ENCODE assay signal across 14 mouse cellular contexts in the genomic region with DNA sequence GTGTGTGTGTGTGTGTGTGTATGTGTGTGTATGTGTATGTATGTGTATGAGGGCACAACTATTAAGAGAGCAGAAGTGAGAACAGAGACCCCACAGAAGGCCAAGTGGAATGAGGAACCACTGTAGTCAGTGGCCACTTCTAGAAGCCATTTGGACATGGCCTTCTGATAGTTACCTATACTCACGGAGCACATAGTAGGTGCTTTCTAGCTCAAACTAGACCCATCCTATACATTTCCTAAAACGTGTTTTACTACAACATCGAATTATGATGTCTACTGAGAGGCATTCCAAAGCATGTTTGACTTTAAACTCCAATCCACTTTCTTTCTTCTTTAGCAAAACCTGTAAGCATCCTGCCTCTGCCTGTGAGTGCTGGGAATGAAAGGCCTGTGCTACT.
"Had no signal": no experiment of that assay in that cellular context is flagged by ENCODE, and none has a peak within 500 bp of the region (broad histone marks: within the 10 kb centered on the region; RNA-seq: fewer than 3 reads in every experiment).

No protein-coding gene starts in this region.

- H3K36me3 ChIP-seq: neural tube, embryonic 15.5 days; stomach, embryonic 15.5 days had no signal

- H3K9ac ChIP-seq: neural tube, embryonic 15.5 days; stomach, embryonic 15.5 days had no signal

- H3K27me3 ChIP-seq: neural tube, embryonic 15.5 days; stomach, embryonic 15.5 days had no signal

- DNase-seq: retina, postnatal 1 day; right cerebral cortex, adult 18-20 months; right cerebral cortex, postnatal 14 days; right cerebral cortex, postnatal 25 days; right cerebral cortex, postnatal 4 days; spleen, adult 18-20 months; thymus, adult 18-20 months; thymus, adult 2 months; thymus, postnatal 14 days; thymus, postnatal 25 days; thymus, postnatal 36 days had no signal

- H3K9me3 ChIP-seq: neural tube, embryonic 15.5 days; stomach, embryonic 15.5 days had no signal

- H3K4me3 ChIP-seq: neural tube, embryonic 15.5 days; stomach, embryonic 15.5 days had no signal

- H3K27ac ChIP-seq: neural tube, embryonic 15.5 days; stomach, embryonic 15.5 days; stomach, postnatal 0 days had no signal

- H3K4me2 ChIP-seq: neural tube, embryonic 15.5 days; stomach, embryonic 15.5 days had no signal
